Mouse (Mus musculus) pancreas, adult 10 weeks (tissue): ENCODE results near the gene Kctd8. TPM values are rescaled to one million over a fixed set of nuclear protein-coding genes. Genes with fewer than 3 reads are reported as not detected.

ENCODE experiments used
- polyA plus RNA-seq: library from polyadenylated mRNA; stranded (reverse); fragments of 350-450 nt; fragmentation: Illumina TruSeq; extraction: RNeasy Lipid Tissue Mini Kit (QIAGEN cat#74804); gene quantifications from one replicate; pipeline ENCODE4 v1.2.3, GENCODE M21; 2015; ENCODE audit warnings: low read depth, low replicate concordance; ENCODE audit not compliant: insufficient read depth

Gene Kctd8
- polyA plus RNA-seq = not detected

DNA sequence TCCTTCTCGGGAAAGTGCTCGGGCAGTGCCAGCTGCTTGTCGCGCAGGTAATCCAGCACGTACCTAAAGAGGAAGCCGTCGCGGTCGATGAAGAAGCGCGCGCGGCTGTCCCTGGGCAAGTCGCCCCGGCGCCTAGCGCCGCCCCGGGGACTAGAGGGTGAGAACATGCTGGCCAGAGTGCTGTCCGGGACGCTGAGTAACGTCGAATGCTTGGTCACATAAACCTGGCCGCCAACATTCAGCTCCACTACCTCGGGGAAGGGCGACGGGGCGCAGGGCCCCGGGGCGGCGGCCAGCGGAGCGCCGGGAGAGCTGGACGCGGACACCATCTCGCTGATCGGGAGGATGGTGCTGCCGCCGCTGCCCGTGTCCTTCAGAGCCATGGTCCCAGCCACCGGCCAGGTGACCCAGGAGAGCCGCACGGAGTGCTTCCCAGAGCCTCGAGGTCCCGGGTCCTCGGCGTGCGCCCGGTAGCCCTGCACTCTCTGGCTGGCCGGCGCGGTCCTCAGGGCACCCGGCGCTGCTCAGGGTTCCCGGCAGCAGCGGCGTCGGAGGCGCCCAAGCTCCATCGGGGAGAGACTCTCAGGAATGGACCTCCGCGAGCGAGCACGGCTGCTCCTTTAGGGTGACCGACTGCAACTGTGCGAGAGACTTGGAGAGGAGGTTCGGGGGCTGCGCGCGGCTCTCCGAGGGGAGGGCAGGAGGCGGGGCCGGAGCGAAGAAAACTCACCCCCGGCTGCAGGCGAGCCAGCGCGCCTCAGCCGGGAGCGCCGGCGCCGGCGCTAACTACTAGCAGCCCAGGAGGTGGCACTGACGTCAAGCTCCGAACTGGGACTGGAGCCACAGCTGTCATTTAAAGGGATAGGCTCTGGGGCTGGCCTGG lies at the start of gene Kctd8:
Gene Kctd8, minus strand, starts transcription at position 761 of the 883 bp plus-strand sequence.

Other genes with a start within 250 kb of the Kctd8 start
- gene Yipf7, start 201.0 kb upstream of the Kctd8 start, polyA plus RNA-seq = not detected
- gene Guf1, start 215.2 kb upstream of the Kctd8 start, polyA plus RNA-seq = 5.2 TPM